Mouse (Mus musculus) heart, embryonic 14.5 days (tissue): ENCODE data around the gene Hoxd10. TPM values are rescaled to one million over a fixed set of nuclear protein-coding genes. Genes with fewer than 3 reads are reported as not detected.

Experiments
- ATAC-seq: fragments of 200-750 bp; cut with Nextera tagmentation; 2 replicates; pipeline ENCODE4 v1.8.0; 2017; ENCODE audit warnings: low read depth, moderate TSS enrichment; ENCODE audit not compliant: insufficient number of reproducible peaks, insufficient read depth, low FRiP score
- H3K27ac ChIP-seq, 2 experiments: fragments of 200-500 bp in 1 of 2; fragments of 300-500 bp in 1 of 2; sonication (generic) in 1 of 2; replicated peaks in 1 of 2; 2 replicates each; pipeline ENCODE4 v1.5.1; 2012 to 2014; ENCODE audit warnings: low read depth in 2 of 2, low read length in 2 of 2, control low read depth in 1 of 2, mild to moderate bottlenecking in 1 of 2, mixed read lengths in 1 of 2; ENCODE audit not compliant: control insufficient read depth in 1 of 2, insufficient read depth in 1 of 2
- H3K27me3 ChIP-seq: fragments of 300-500 bp; sonication (generic); 2 replicates; pipeline ENCODE4 v1.6.1; 2014; ENCODE audit warnings: mild to moderate bottlenecking, low read length, control low read depth; ENCODE audit not compliant: control insufficient read depth, insufficient read depth
- H3K36me3 ChIP-seq: fragments of 300-500 bp; sonication (generic); 2 replicates; pipeline ENCODE4 v1.6.1; 2014; ENCODE audit warnings: mild to moderate bottlenecking, control low read depth, low read length, mixed read lengths; ENCODE audit not compliant: control insufficient read depth, insufficient read depth
- H3K4me1 ChIP-seq, 2 experiments: fragments of 200-500 bp in 1 of 2; fragments of 300-500 bp in 1 of 2; sonication (generic) in 1 of 2; 2 replicates each; pipeline ENCODE4 v1.6.1; 2012 to 2014; ENCODE audit warnings: low read length in 2 of 2, control low read depth in 1 of 2, mixed read lengths in 1 of 2; ENCODE audit not compliant: control insufficient read depth in 2 of 2, insufficient read depth in 2 of 2
- H3K4me2 ChIP-seq: fragments of 300-500 bp; sonication (generic); 2 replicates; pipeline ENCODE4 v1.6.1; 2014; ENCODE audit warnings: mild to moderate bottlenecking, low read length
- H3K4me3 ChIP-seq, 2 experiments: fragments of 200-500 bp in 1 of 2; fragments of 300-500 bp in 1 of 2; sonication (generic) in 1 of 2; 2 replicates each; pipeline ENCODE4 v1.5.1; 2012 to 2014; ENCODE audit warnings: low read length in 2 of 2, mild to moderate bottlenecking in 2 of 2, control low read depth in 1 of 2, low read depth in 1 of 2, moderate library complexity in 1 of 2; ENCODE audit not compliant: control insufficient read depth in 1 of 2, insufficient read depth in 1 of 2
- H3K9ac ChIP-seq: fragments of 300-500 bp; sonication (generic); 2 replicates; pipeline ENCODE4 v1.6.1; 2014; ENCODE audit warnings: mild to moderate bottlenecking, low read length
- H3K9me3 ChIP-seq: fragments of 300-500 bp; sonication (generic); 2 replicates; pipeline ENCODE4 v1.6.1; 2016; ENCODE audit warnings: low read length, control low read depth; ENCODE audit not compliant: control insufficient read depth
- WGBS: fragments of 180-500 bp; shearing (Covaris S2); extraction: QIAGEN DNeasy Blood & Tissue Kit; methylation state at CpG from one replicate; pipeline ENCODE4 v1.1.7; 2014; 5-methylcytosine and 5-hydroxymethylcytosine counted together
- polyA plus RNA-seq: library from polyadenylated mRNA; unstranded; fragments of >200 nt; fragmentation: Nextera tagmentation; extraction: Ambion mirVana; gene quantifications from 2 replicates; pipeline ENCODE4 v1.2.1, GENCODE M21; 2014

Hoxd10 gene
- polyA plus RNA-seq, 1 experiment from 2014 or later = not detected

- Histone ChIP-seq H3K9ac (no peak overlapping the region), H3K27ac (no peak overlapping the region), H3K9me3 (no peaks in the 10 kb centered on the region), H3K4me2 (no peak overlapping the region), H3K4me3 (no peak overlapping the region; a peak in 1 of 4 replicates), H3K4me1 (peaks cover 0 to 10% of the 10 kb centered on the region in 2 experiments; a peak in 1 of 4 replicates), H3K27me3 (peaks cover 96% of the 10 kb centered on the region), H3K36me3 (no peaks in the 10 kb centered on the region)
- no peak for ATAC-seq
- WGBS = under 1% methylated on average over 47 of the region's 47 CpGs
Measured at GRCm38 (mm10) chr2:74658667-74659371, 32.9 kb upstream of the Hoxd10 start.

GRCm38 (mm10) chr2:74659507-74660005, 32.2 kb upstream of the Hoxd10 start, which contains the start of gene Evx2:
Gene Evx2, minus strand, starts transcription at chr2:74659557.
- Histone ChIP-seq H3K4me3 (no peak within 1 kb of the TSS; a peak in 1 of 4 replicates), H3K36me3 (no peaks in the 10 kb centered on the region), H3K9me3 (no peaks in the 10 kb centered on the region), H3K27ac (no peak within 1 kb of the TSS), H3K9ac (no peak within 1 kb of the TSS), H3K4me2 (no peak within 1 kb of the TSS), H3K27me3 (peaks cover 96% of the 10 kb centered on the region), H3K4me1 (peaks cover 0 to 10% of the 10 kb centered on the region in 2 experiments; a peak in 1 of 4 replicates)
- 3% methylated on average over 28 of the region's 28 CpGs for WGBS
- no peak for ATAC-seq

GRCm38 (mm10) chr2:74660421-74661375, 31.0 kb upstream of the Hoxd10 start:
- H3K27ac ChIP-seq = no peak overlapping the region
- H3K4me3 ChIP-seq = no peak overlapping the region; a peak in 1 of 4 replicates
- H3K4me1 ChIP-seq = peaks cover 0 to 7% of the 10 kb centered on the region in 2 experiments; a peak in 1 of 4 replicates
- H3K36me3 ChIP-seq = no peaks in the 10 kb centered on the region
- no peak overlapping the region for H3K4me2 ChIP-seq
- H3K9ac ChIP-seq = no peak overlapping the region
- H3K9me3 ChIP-seq = no peaks in the 10 kb centered on the region
- H3K27me3 ChIP-seq = peaks cover 95% of the 10 kb centered on the region
- WGBS = 3% methylated on average over 30 of the region's 30 CpGs
- no peak for ATAC-seq

GRCm38 (mm10) chr2:74661685-74662084, 30.0 kb upstream of the Hoxd10 start:
- Histone ChIP-seq H3K27me3 (peaks cover 95% of the 10 kb centered on the region), H3K4me1 (peaks cover 0 to 4% of the 10 kb centered on the region in 2 experiments; a peak in 1 of 4 replicates), H3K4me3 (peak overlapping the region; percentile 18 to 29; a peak in 3 of 4 replicates), H3K9me3 (no peaks in the 10 kb centered on the region), H3K4me2 (peak overlapping the region; percentile 49), H3K9ac (no peak overlapping the region), H3K27ac (no peak overlapping the region), H3K36me3 (no peaks in the 10 kb centered on the region)
- no peak for ATAC-seq
- 2% methylated on average over 14 of the region's 14 CpGs for WGBS

GRCm38 (mm10) chr2:74663291-74663925, 28.3 kb upstream of the Hoxd10 start:
- Histone ChIP-seq H3K4me1 (peaks cover 0 to 11% of the 10 kb centered on the region in 2 experiments; a peak in 3 of 4 replicates), H3K36me3 (no peaks in the 10 kb centered on the region), H3K27ac (no peak overlapping the region), H3K9ac (no peak overlapping the region), H3K4me3 (no peak overlapping the region), H3K9me3 (no peaks in the 10 kb centered on the region), H3K27me3 (peaks cover 98% of the 10 kb centered on the region), H3K4me2 (no peak overlapping the region)
- ATAC-seq = no peak
- 3% methylated on average over 18 of the region's 18 CpGs for WGBS

- peaks cover 3 to 16% of the 10 kb centered on the region in 2 experiments; a peak in 3 of 4 replicates for H3K4me1 ChIP-seq
- H3K9me3 ChIP-seq = no peaks in the 10 kb centered on the region
- no peak overlapping the region for H3K27ac ChIP-seq
- H3K9ac ChIP-seq = no peak overlapping the region
- H3K36me3 ChIP-seq = no peaks in the 10 kb centered on the region
- 3% methylated on average over 7 of the region's 7 CpGs for WGBS
- no peak overlapping the region for H3K4me2 ChIP-seq
- no peak for ATAC-seq
- no peak overlapping the region for H3K4me3 ChIP-seq
- H3K27me3 ChIP-seq = peaks cover 97% of the 10 kb centered on the region
Measured at GRCm38 (mm10) chr2:74666411-74666810, 25.3 kb upstream of the Hoxd10 start.
